Mouse (Mus musculus) neutrophil, adult 59 days (primary cell): ENCODE measurements around the gene Ano5. TPM values are rescaled to one million over a fixed set of nuclear protein-coding genes. Genes with fewer than 3 reads are reported as not detected.

ENCODE experiments used
- total RNA-seq, 2 experiments: library from RNA; stranded (reverse); gene quantifications; 1 replicate in 1 of 2; 2 replicates in 1 of 2; pipeline ENCODE4 v1.2.4; 2023

Gene Ano5
- total RNA-seq, result not detected

DNA sequence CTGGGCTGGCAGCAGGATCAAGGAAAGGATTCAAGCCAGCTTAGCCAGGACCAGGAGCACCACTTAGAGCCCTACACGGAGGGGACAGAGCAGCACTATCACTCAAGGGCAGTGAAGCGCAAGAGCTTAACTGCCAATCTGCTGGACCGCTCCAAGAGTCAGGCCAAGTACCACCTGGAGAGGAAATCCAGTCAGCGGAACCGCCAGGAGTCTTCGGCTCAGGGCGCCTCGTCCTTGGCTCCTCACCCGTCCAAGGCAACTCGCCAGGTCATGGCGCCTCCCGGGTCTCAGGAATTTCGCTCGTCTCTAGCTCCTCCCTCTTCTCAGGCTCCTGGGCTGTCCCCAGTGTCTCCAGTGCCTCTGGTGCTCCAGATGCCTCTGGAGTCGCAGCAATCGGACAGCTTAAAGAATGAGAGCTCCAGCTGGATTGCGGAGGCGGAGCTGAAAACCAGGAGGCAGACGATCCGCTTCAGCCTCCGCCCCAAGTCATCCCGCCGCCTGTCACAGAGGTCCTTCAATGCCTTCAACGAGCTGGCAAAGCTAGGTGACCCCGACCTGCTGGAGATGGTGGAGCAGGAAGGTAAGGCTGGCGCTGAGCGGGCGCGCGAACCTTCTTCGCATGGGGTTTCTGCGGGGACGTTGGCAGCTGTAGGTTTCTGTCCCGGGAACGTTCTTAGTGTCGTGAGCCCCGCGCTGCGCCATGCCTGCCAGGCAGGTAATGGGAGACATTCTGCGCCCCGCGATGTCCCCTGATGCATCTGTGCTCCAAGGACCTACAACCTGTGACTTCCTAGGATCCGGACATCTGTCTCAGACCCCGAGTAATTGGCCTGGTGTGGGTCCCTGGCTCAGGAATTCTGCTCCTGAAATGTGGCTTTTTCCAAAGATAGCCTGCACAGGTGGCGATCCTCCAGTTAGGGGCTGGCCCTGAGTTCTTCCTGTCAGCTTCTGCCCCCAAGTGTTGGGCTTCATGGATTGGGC, at the start of gene Ano5:
Gene Ano5, plus strand, starts transcription at position 359 of the 981 bp plus-strand sequence.

GRCm38 (mm10) chr7:51621694-51622145, 110.9 kb downstream of the Ano5 start, which contains the start of gene Slc17a6:
Gene Slc17a6 (plus strand): TSS chr7:51622006.

Other genes starting within 250 kb of the Ano5 start
- gene Slc17a6, start 111.0 kb downstream of the Ano5 start, total RNA-seq, result not detected